Mouse (Mus musculus): Measurements from ENCODE around the gene Rarres1. TPM values are rescaled to one million over a fixed set of nuclear protein-coding genes. Genes with fewer than 3 reads are reported as not detected.

The Rarres1 gene
- polyA plus RNA-seq, 1 experiment from 2014 or later = 2.3 TPM

- WGBS = 89% methylated on average over 4 of the region's 4 CpGs
- H3K36me3 ChIP-seq (ENCODE audit: control insufficient read depth, insufficient read depth, low read length) = no peaks in the 10 kb centered on the region
- H3K4me1 ChIP-seq (ENCODE audit: control insufficient read depth, insufficient read depth, low read length) = no peaks in the 10 kb centered on the region
- no peaks in the 10 kb centered on the region for H3K9me3 ChIP-seq (ENCODE audit: control insufficient read depth, low read length)
- ATAC-seq (ENCODE audit: low FRiP score, low TSS enrichment) = no peak
- no peak overlapping the region for H3K27ac ChIP-seq (replicated peaks; ENCODE audit: low read depth, low read length)
- no peak overlapping the region for H3K9ac ChIP-seq (replicated peaks; ENCODE audit: low read length)
- no peak overlapping the region for H3K4me3 ChIP-seq (replicated peaks; ENCODE audit: low read depth, low read length)
- no peak overlapping the region for H3K4me2 ChIP-seq (ENCODE audit: low read length)
- no peaks in the 10 kb centered on the region for H3K27me3 ChIP-seq (ENCODE audit: control insufficient read depth, insufficient read depth, low read length)
- DNase-seq = no peak
Measured at GRCm38 (mm10) chr3:67499406-67499791, 15.9 kb downstream of the Rarres1 start.

GRCm38 (mm10) chr3:67498773-67499405 lies 16.4 kb downstream of the Rarres1 start:
- 92% methylated on average over 8 of the region's 8 CpGs for WGBS
- no peaks in the 10 kb centered on the region for H3K4me1 ChIP-seq (ENCODE audit: control insufficient read depth, insufficient read depth, low read length)
- no peak overlapping the region for H3K4me2 ChIP-seq (ENCODE audit: low read length)
- ATAC-seq (ENCODE audit: low FRiP score, low TSS enrichment) (no peak), DNase-seq (no peak)
- no peak overlapping the region for H3K9ac ChIP-seq (replicated peaks; ENCODE audit: low read length)
- no peaks in the 10 kb centered on the region for H3K27me3 ChIP-seq (ENCODE audit: control insufficient read depth, insufficient read depth, low read length)
- H3K27ac ChIP-seq (replicated peaks; ENCODE audit: low read depth, low read length) = no peak overlapping the region
- no peaks in the 10 kb centered on the region for H3K9me3 ChIP-seq (ENCODE audit: control insufficient read depth, low read length)
- H3K4me3 ChIP-seq (replicated peaks; ENCODE audit: low read depth, low read length) = no peak overlapping the region
- H3K36me3 ChIP-seq (ENCODE audit: control insufficient read depth, insufficient read depth, low read length) = no peaks in the 10 kb centered on the region

GRCm38 (mm10) chr3:67497998-67498397 lies 17.3 kb downstream of the Rarres1 start:
- Histone ChIP-seq H3K4me2 (ENCODE audit: low read length) (no peak overlapping the region), H3K27me3 (ENCODE audit: control insufficient read depth, insufficient read depth, low read length) (no peaks in the 10 kb centered on the region), H3K27ac (replicated peaks; ENCODE audit: low read depth, low read length) (no peak overlapping the region), H3K4me1 (ENCODE audit: control insufficient read depth, insufficient read depth, low read length) (no peaks in the 10 kb centered on the region), H3K9ac (replicated peaks; ENCODE audit: low read length) (no peak overlapping the region), H3K4me3 (replicated peaks; ENCODE audit: low read depth, low read length) (no peak overlapping the region), H3K9me3 (ENCODE audit: control insufficient read depth, low read length) (no peaks in the 10 kb centered on the region), H3K36me3 (ENCODE audit: control insufficient read depth, insufficient read depth, low read length) (no peaks in the 10 kb centered on the region)
- WGBS = 91% methylated on average over 2 of the region's 2 CpGs
- ATAC-seq (ENCODE audit: low FRiP score, low TSS enrichment) (no peak), DNase-seq (no peak)

- WGBS = 84% methylated on average over 10 of the region's 10 CpGs
- Histone ChIP-seq H3K27me3 (ENCODE audit: control insufficient read depth, insufficient read depth, low read length) (no peaks in the 10 kb centered on the region), H3K4me3 (replicated peaks; ENCODE audit: low read depth, low read length) (no peak overlapping the region), H3K9ac (replicated peaks; ENCODE audit: low read length) (no peak overlapping the region), H3K4me2 (ENCODE audit: low read length) (no peak overlapping the region), H3K9me3 (ENCODE audit: control insufficient read depth, low read length) (no peaks in the 10 kb centered on the region), H3K27ac (replicated peaks; ENCODE audit: low read depth, low read length) (no peak overlapping the region), H3K36me3 (ENCODE audit: control insufficient read depth, insufficient read depth, low read length) (no peaks in the 10 kb centered on the region), H3K4me1 (ENCODE audit: control insufficient read depth, insufficient read depth, low read length) (no peaks in the 10 kb centered on the region)
- DNase-seq (no peak), ATAC-seq (ENCODE audit: low FRiP score, low TSS enrichment) (no peak)
Measured at GRCm38 (mm10) chr3:67496310-67496709, 19.0 kb downstream of the Rarres1 start.

- no peaks in the 10 kb centered on the region for H3K9me3 ChIP-seq (ENCODE audit: control insufficient read depth, low read length)
- WGBS = 84% methylated on average over 8 of the region's 8 CpGs
- no peak for DNase-seq
- no peak for ATAC-seq (ENCODE audit: low FRiP score, low TSS enrichment)
- H3K27ac ChIP-seq (replicated peaks; ENCODE audit: low read depth, low read length) = no peak overlapping the region
- H3K9ac ChIP-seq (replicated peaks; ENCODE audit: low read length) = no peak overlapping the region
- H3K4me2 ChIP-seq (ENCODE audit: low read length) = no peak overlapping the region
- H3K27me3 ChIP-seq (ENCODE audit: control insufficient read depth, insufficient read depth, low read length) = no peaks in the 10 kb centered on the region
- H3K4me1 ChIP-seq (ENCODE audit: control insufficient read depth, insufficient read depth, low read length) = no peaks in the 10 kb centered on the region
- H3K36me3 ChIP-seq (ENCODE audit: control insufficient read depth, insufficient read depth, low read length) = no peaks in the 10 kb centered on the region
- H3K4me3 ChIP-seq (replicated peaks; ENCODE audit: low read depth, low read length) = no peak overlapping the region
Measured at GRCm38 (mm10) chr3:67493132-67493531, 22.2 kb downstream of the Rarres1 start.

GRCm38 (mm10) chr3:67492086-67492869 lies 23.0 kb downstream of the Rarres1 start:
- Histone ChIP-seq H3K9ac (replicated peaks; ENCODE audit: low read length) (no peak overlapping the region), H3K27me3 (ENCODE audit: control insufficient read depth, insufficient read depth, low read length) (no peaks in the 10 kb centered on the region), H3K36me3 (ENCODE audit: control insufficient read depth, insufficient read depth, low read length) (no peaks in the 10 kb centered on the region), H3K4me1 (ENCODE audit: control insufficient read depth, insufficient read depth, low read length) (no peaks in the 10 kb centered on the region), H3K4me2 (ENCODE audit: low read length) (no peak overlapping the region), H3K27ac (replicated peaks; ENCODE audit: low read depth, low read length) (no peak overlapping the region), H3K9me3 (ENCODE audit: control insufficient read depth, low read length) (no peaks in the 10 kb centered on the region), H3K4me3 (replicated peaks; ENCODE audit: low read depth, low read length) (no peak overlapping the region)
- WGBS = 83% methylated on average over 8 of the region's 8 CpGs
- DNase-seq (no peak), ATAC-seq (ENCODE audit: low FRiP score, low TSS enrichment) (no peak)

GRCm38 (mm10) chr3:67490156-67490555 lies 25.2 kb downstream of the Rarres1 start:
- H3K9me3 ChIP-seq (ENCODE audit: control insufficient read depth, low read length) = no peaks in the 10 kb centered on the region
- no peaks in the 10 kb centered on the region for H3K4me1 ChIP-seq (ENCODE audit: control insufficient read depth, insufficient read depth, low read length)
- H3K27me3 ChIP-seq (ENCODE audit: control insufficient read depth, insufficient read depth, low read length) = no peaks in the 10 kb centered on the region
- H3K27ac ChIP-seq (replicated peaks; ENCODE audit: low read depth, low read length) = no peak overlapping the region
- 72% methylated on average over 4 of the region's 4 CpGs for WGBS
- no peaks in the 10 kb centered on the region for H3K36me3 ChIP-seq (ENCODE audit: control insufficient read depth, insufficient read depth, low read length)
- DNase-seq (no peak), ATAC-seq (ENCODE audit: low FRiP score, low TSS enrichment) (no peak)
- H3K9ac ChIP-seq (replicated peaks; ENCODE audit: low read length) = no peak overlapping the region
- H3K4me3 ChIP-seq (replicated peaks; ENCODE audit: low read depth, low read length) = no peak overlapping the region
- H3K4me2 ChIP-seq (ENCODE audit: low read length) = no peak overlapping the region

- Histone ChIP-seq H3K27me3 (ENCODE audit: control insufficient read depth, insufficient read depth, low read length) (no peaks in the 10 kb centered on the region), H3K4me3 (replicated peaks; ENCODE audit: low read depth, low read length) (no peak overlapping the region), H3K27ac (replicated peaks; ENCODE audit: low read depth, low read length) (no peak overlapping the region), H3K4me1 (ENCODE audit: control insufficient read depth, insufficient read depth, low read length) (no peaks in the 10 kb centered on the region), H3K4me2 (ENCODE audit: low read length) (no peak overlapping the region), H3K9ac (replicated peaks; ENCODE audit: low read length) (no peak overlapping the region), H3K36me3 (ENCODE audit: control insufficient read depth, insufficient read depth, low read length) (no peaks in the 10 kb centered on the region), H3K9me3 (ENCODE audit: control insufficient read depth, low read length) (no peaks in the 10 kb centered on the region)
- WGBS = 80% methylated on average over 2 of the region's 2 CpGs
- DNase-seq (no peak), ATAC-seq (ENCODE audit: low FRiP score, low TSS enrichment) (no peak)
Measured at GRCm38 (mm10) chr3:67485233-67485632, 30.1 kb downstream of the Rarres1 start.

- Histone ChIP-seq H3K27ac (replicated peaks; ENCODE audit: low read depth, low read length) (no peak overlapping the region), H3K4me1 (ENCODE audit: control insufficient read depth, insufficient read depth, low read length) (no peaks in the 10 kb centered on the region), H3K36me3 (ENCODE audit: control insufficient read depth, insufficient read depth, low read length) (peaks cover 5% of the 10 kb centered on the region; the same call in 1 of the 2 replicates), H3K4me3 (replicated peaks; ENCODE audit: low read depth, low read length) (no peak overlapping the region), H3K9me3 (ENCODE audit: control insufficient read depth, low read length) (no peaks in the 10 kb centered on the region), H3K9ac (replicated peaks; ENCODE audit: low read length) (no peak overlapping the region), H3K27me3 (ENCODE audit: control insufficient read depth, insufficient read depth, low read length) (no peaks in the 10 kb centered on the region), H3K4me2 (ENCODE audit: low read length) (no peak overlapping the region)
- DNase-seq (no peak), ATAC-seq (ENCODE audit: low FRiP score, low TSS enrichment) (no peak)
- 92% methylated on average over 10 of the region's 10 CpGs for WGBS
Measured at GRCm38 (mm10) chr3:67482400-67482799, 32.9 kb downstream of the Rarres1 start.
